Mouse (Mus musculus) hindbrain, embryonic 12.5 days (tissue): Measurements from ENCODE around the gene Egfem1. TPM values are rescaled to one million over a fixed set of nuclear protein-coding genes. Genes with fewer than 3 reads are reported as not detected.
A peak's percentile ranks its signal among the peaks of the same experiment; 100 is the strongest.

ENCODE experiments used
- ATAC-seq: fragments of 200-750 bp; cut with Nextera tagmentation; 2 replicates; pipeline ENCODE4 v1.8.0; 2017; ENCODE audit warnings: moderate TSS enrichment; ENCODE audit not compliant: low FRiP score
- H3K27ac ChIP-seq: fragments of 300-500 bp; sonication (generic); 2 replicates; pipeline ENCODE4 v1.5.1; 2016; ENCODE audit warnings: mild to moderate bottlenecking
- H3K27me3 ChIP-seq: fragments of 300-500 bp; sonication (generic); 2 replicates; pipeline ENCODE4 v1.6.1; 2016; ENCODE audit warnings: mild to moderate bottlenecking
- H3K36me3 ChIP-seq: fragments of 300-500 bp; sonication (generic); 2 replicates; pipeline ENCODE4 v1.6.1; 2016; ENCODE audit warnings: mild to moderate bottlenecking
- H3K4me1 ChIP-seq: fragments of 300-500 bp; sonication (generic); 2 replicates; pipeline ENCODE4 v1.6.1; 2016
- H3K4me2 ChIP-seq: fragments of 300-500 bp; sonication (generic); replicated peaks from 2 replicates; pipeline ENCODE4 v1.6.1; 2016; ENCODE audit warnings: mild to moderate bottlenecking
- H3K4me3 ChIP-seq: fragments of 300-500 bp; sonication (generic); 2 replicates; pipeline ENCODE4 v1.5.1; 2016; ENCODE audit warnings: mild to moderate bottlenecking
- H3K9ac ChIP-seq: fragments of 300-500 bp; sonication (generic); 2 replicates; pipeline ENCODE4 v1.6.1; 2016; ENCODE audit warnings: mild to moderate bottlenecking, moderate library complexity
- H3K9me3 ChIP-seq: fragments of 300-500 bp; sonication (generic); replicated peaks from 2 replicates; pipeline ENCODE4 v1.6.1; 2016; ENCODE audit warnings: mild to moderate bottlenecking
- WGBS: fragments of 180-500 bp; shearing (Covaris S2); methylation state at CpG from one replicate; pipeline ENCODE4 v1.1.7; 2016; 5-methylcytosine and 5-hydroxymethylcytosine counted together
- polyA plus RNA-seq: library from polyadenylated mRNA; unstranded; fragments of >200 nt; fragmentation: Nextera tagmentation; extraction: Ambion mirVana; gene quantifications from 2 replicates; pipeline ENCODE4 v1.2.1, GENCODE M21; 2016

Gene Egfem1
- polyA plus RNA-seq, 1 experiment from 2014 or later: 5.1 TPM

- no peaks in the 10 kb centered on the region for H3K27me3 ChIP-seq
- no peak overlapping the region for H3K4me3 ChIP-seq
- H3K9me3 ChIP-seq: no peaks in the 10 kb centered on the region
- WGBS: 62% methylated on average over 8 of the region's 8 CpGs
- peaks cover 7% of the 10 kb centered on the region for H3K4me1 ChIP-seq
- no peaks in the 10 kb centered on the region for H3K36me3 ChIP-seq
- H3K4me2 ChIP-seq: no peak overlapping the region
- H3K9ac ChIP-seq: no peak overlapping the region
- no peak overlapping the region for H3K27ac ChIP-seq
- no peak for ATAC-seq
Measured at GRCm38 (mm10) chr3:29689367-29690285, 607.8 kb downstream of the Egfem1 start.

GRCm38 (mm10) chr3:29701126-29701525 lies 619.3 kb downstream of the Egfem1 start:
- Histone ChIP-seq H3K27ac (no peak overlapping the region), H3K4me1 (no peaks in the 10 kb centered on the region), H3K4me3 (no peak overlapping the region), H3K9ac (no peak overlapping the region), H3K36me3 (no peaks in the 10 kb centered on the region), H3K27me3 (no peaks in the 10 kb centered on the region), H3K4me2 (no peak overlapping the region), H3K9me3 (no peaks in the 10 kb centered on the region)
- peak; percentile 35; the same call in 1 of the 2 replicates for ATAC-seq
- 14% methylated on average over 2 of the region's 2 CpGs for WGBS

DNA sequence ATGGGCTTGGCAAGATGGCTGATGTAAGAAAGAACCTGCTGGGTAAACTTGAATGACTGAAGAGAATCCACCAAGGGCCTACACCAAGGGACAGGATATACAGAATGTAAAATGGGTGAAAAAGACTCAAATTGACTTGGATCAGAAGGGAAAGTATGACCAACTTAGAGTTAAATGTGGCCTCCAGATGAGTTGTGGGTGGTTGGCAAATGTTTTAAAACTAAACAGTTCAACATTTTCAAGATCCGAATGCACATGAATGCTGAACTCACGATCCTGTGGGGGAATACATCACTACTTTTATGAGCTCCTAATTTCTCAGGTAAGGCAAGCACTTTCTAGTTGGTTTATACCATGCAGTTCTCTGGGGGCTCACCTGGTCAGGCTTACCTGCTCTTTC lies 625.0 kb downstream of the Egfem1 start:
- H3K27ac ChIP-seq: no peak overlapping the region
- H3K36me3 ChIP-seq: no peaks in the 10 kb centered on the region
- H3K27me3 ChIP-seq: no peaks in the 10 kb centered on the region
- WGBS: 93% methylated on average over 2 of the region's 2 CpGs
- ATAC-seq: no peak
- no peak overlapping the region for H3K4me3 ChIP-seq
- H3K4me1 ChIP-seq: no peaks in the 10 kb centered on the region
- H3K4me2 ChIP-seq: no peak overlapping the region
- no peaks in the 10 kb centered on the region for H3K9me3 ChIP-seq
- no peak overlapping the region for H3K9ac ChIP-seq

DNA sequence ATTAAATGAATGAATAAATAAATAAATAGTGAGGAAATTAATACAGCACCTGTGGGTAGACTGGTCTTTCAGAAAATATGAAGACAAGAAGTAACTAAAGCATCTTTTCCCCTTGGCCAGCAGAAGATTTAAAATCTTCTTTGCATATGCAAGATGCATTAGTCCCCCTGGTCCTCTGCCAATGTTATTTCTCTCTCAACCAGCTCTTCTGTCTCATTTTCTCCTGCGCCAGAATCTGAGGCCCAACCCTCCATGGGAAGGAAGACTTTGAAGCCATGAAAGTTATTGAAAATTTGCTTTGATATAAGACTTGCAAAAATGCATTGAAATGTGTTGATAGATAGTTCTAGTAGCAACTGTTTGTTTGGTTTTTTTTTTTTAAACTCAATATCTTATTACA lies 625.6 kb downstream of the Egfem1 start:
- Histone ChIP-seq H3K4me2 (no peak overlapping the region), H3K4me1 (no peaks in the 10 kb centered on the region), H3K9ac (no peak overlapping the region), H3K36me3 (no peaks in the 10 kb centered on the region), H3K27me3 (no peaks in the 10 kb centered on the region), H3K9me3 (no peaks in the 10 kb centered on the region), H3K27ac (no peak overlapping the region), H3K4me3 (no peak overlapping the region)
- ATAC-seq: no peak
- WGBS: 85% methylated on average over 1 of the region's 1 CpGs

GRCm38 (mm10) chr3:29726376-29726967 lies 644.6 kb downstream of the Egfem1 start:
- Histone ChIP-seq H3K9me3 (no peaks in the 10 kb centered on the region), H3K4me1 (no peaks in the 10 kb centered on the region), H3K4me2 (no peak overlapping the region), H3K27ac (no peak overlapping the region), H3K4me3 (no peak overlapping the region), H3K9ac (no peak overlapping the region), H3K36me3 (no peaks in the 10 kb centered on the region), H3K27me3 (no peaks in the 10 kb centered on the region)
- ATAC-seq: no peak; the same call in 1 of the 2 replicates
- WGBS: 60% methylated on average over 8 of the region's 8 CpGs

DNA sequence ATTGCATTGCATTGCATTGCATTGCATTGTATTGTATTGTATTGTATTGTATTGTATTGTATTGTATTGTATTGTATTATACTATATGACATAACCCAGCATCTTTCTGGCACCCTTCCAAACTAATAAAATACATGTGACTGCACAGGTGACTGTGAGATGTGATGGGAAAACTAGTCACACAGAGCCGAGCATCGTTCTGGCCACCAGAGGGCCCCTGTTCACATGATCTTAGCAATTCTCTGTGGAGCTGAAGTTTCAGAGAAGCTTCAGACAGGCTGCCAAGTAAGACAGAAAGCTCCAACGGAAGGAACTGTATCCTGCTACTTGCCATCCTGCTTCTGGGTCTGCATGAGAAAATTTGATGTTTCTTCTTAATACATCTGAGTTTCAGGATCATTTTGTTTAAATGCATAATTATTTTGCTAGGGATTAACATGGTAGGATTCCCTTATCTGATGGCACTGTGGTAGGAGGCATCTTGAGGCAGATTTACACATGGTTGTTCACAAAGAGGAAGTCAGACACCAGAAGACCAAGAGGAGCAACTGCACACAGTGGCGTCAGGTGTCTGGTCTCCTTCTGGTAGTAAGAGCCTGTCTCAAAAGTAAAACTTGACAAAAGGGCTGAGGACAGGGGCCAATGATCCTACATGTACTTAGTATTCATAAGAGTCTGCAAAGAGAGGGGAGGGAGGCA lies 648.4 kb downstream of the Egfem1 start:
- ATAC-seq: no peak
- Histone ChIP-seq H3K4me3 (no peak overlapping the region), H3K27ac (no peak overlapping the region), H3K4me2 (no peak overlapping the region), H3K9ac (no peak overlapping the region), H3K27me3 (no peaks in the 10 kb centered on the region), H3K36me3 (no peaks in the 10 kb centered on the region), H3K9me3 (no peaks in the 10 kb centered on the region), H3K4me1 (peaks cover 5% of the 10 kb centered on the region; the same call in 1 of the 2 replicates)
- WGBS: 25% methylated on average over 4 of the region's 4 CpGs

GRCm38 (mm10) chr3:29731509-29731908 lies 649.7 kb downstream of the Egfem1 start:
- 100% methylated on average over 1 of the region's 1 CpGs for WGBS
- H3K4me3 ChIP-seq: no peak overlapping the region
- H3K27ac ChIP-seq: no peak overlapping the region
- no peaks in the 10 kb centered on the region for H3K9me3 ChIP-seq
- no peaks in the 10 kb centered on the region for H3K27me3 ChIP-seq
- no peak for ATAC-seq
- H3K4me1 ChIP-seq: peaks cover 5% of the 10 kb centered on the region; the same call in 1 of the 2 replicates
- no peaks in the 10 kb centered on the region for H3K36me3 ChIP-seq
- no peak overlapping the region for H3K4me2 ChIP-seq
- no peak overlapping the region for H3K9ac ChIP-seq

DNA sequence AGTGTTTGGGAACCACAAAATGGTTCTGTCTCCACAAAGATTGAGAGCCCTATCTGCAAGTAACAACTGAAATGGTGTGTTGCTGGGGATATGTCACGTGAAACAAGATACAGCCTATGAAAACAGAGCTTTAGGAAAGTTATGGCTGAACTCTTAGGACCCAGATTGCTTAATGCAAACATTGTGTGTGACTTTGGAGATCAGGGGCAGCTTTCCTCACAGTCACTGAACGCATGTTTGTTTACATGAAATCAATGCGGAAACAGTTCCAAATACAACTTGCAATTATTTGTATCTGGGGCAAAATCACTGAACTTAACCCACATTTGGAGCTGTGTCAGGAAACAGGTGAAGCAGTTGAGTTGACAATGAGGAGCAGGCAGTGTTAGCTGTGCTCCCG lies 650.8 kb downstream of the Egfem1 start:
- Histone ChIP-seq H3K4me3 (no peak overlapping the region), H3K27me3 (no peaks in the 10 kb centered on the region), H3K36me3 (no peaks in the 10 kb centered on the region), H3K9ac (no peak overlapping the region), H3K27ac (no peak overlapping the region), H3K4me2 (no peak overlapping the region), H3K9me3 (no peaks in the 10 kb centered on the region), H3K4me1 (peaks cover 5% of the 10 kb centered on the region; the same call in 1 of the 2 replicates)
- no peak for ATAC-seq
- WGBS: 68% methylated on average over 4 of the region's 4 CpGs

- no peaks in the 10 kb centered on the region for H3K36me3 ChIP-seq
- peaks cover 5% of the 10 kb centered on the region; the same call in 1 of the 2 replicates for H3K4me1 ChIP-seq
- no peak overlapping the region for H3K9ac ChIP-seq
- H3K9me3 ChIP-seq: no peaks in the 10 kb centered on the region
- no peak overlapping the region for H3K27ac ChIP-seq
- H3K4me2 ChIP-seq: no peak overlapping the region
- H3K27me3 ChIP-seq: no peaks in the 10 kb centered on the region
- 21% methylated on average over 6 of the region's 6 CpGs for WGBS
- H3K4me3 ChIP-seq: no peak overlapping the region
- ATAC-seq: no peak
Measured at GRCm38 (mm10) chr3:29734251-29734650, 652.4 kb downstream of the Egfem1 start.

- H3K9me3 ChIP-seq: no peaks in the 10 kb centered on the region
- 35% methylated on average over 5 of the region's 5 CpGs for WGBS
- H3K4me3 ChIP-seq: no peak overlapping the region
- no peak for ATAC-seq
- H3K27me3 ChIP-seq: no peaks in the 10 kb centered on the region
- H3K36me3 ChIP-seq: no peaks in the 10 kb centered on the region
- no peak overlapping the region for H3K9ac ChIP-seq
- no peak overlapping the region for H3K4me2 ChIP-seq
- H3K27ac ChIP-seq: no peak overlapping the region
- H3K4me1 ChIP-seq: no peaks in the 10 kb centered on the region
Measured at GRCm38 (mm10) chr3:29739292-29739691, 657.5 kb downstream of the Egfem1 start.
